Mouse (Mus musculus) ES-Bruce4 (cell line): ENCODE measurements around the gene Vstm4.

ENCODE experiments used
- CTCF ChIP-seq: IDR thresholded peaks from one replicate; pipeline ENCODE4 v1.8.1; 2011; ENCODE audit warnings: low read depth, low read length
- EP300 ChIP-seq: IDR thresholded peaks from 2 replicates; pipeline ENCODE4 v1.6.1; 2011; ENCODE audit warnings: low read depth, low read length; ENCODE audit not compliant: insufficient read depth

- no peak for TF ChIP-seq CTCF
- no peak for TF ChIP-seq EP300
These were observed 25.1 kb downstream of the Vstm4 start for GRCm38 (mm10) chr14:32881693-32882092.
